Mouse (Mus musculus) hematopoietic stem cell, adult 5-6 weeks (primary cell): ENCODE measurements around the gene Grin2b. TPM values are rescaled to one million over a fixed set of nuclear protein-coding genes. Genes with fewer than 3 reads are reported as not detected.
"Not testable (repeated sequence)": the region's sequence is repeated elsewhere in the genome, so short reads cannot be mapped to it uniquely, and the experiment has no call there.

Experiments
- ATAC-seq, 2 experiments: fragments of 125-278 bp in 1 of 2; replicated peaks in 1 of 2; 2 replicates each; pipeline ENCODE4 v1.8.0; 2016 to 2017; ENCODE audit warnings: inconsistent platforms in 2 of 2, mild to moderate bottlenecking in 2 of 2, moderate number of reproducible peaks in 2 of 2, low read depth in 1 of 2, moderate TSS enrichment in 1 of 2; ENCODE audit not compliant: low FRiP score in 2 of 2, poor library complexity in 2 of 2, severe bottlenecking in 2 of 2, insufficient read depth in 1 of 2, low TSS enrichment in 1 of 2
- total RNA-seq: library from RNA; stranded (forward); fragments of 172-1452, 232-1000 nt; gene quantifications from 2 replicates; pipeline ENCODE4 v1.2.3, GENCODE M21; 2017

Grin2b gene
- total RNA-seq, 1 experiment from 2014 or later = not detected

DNA sequence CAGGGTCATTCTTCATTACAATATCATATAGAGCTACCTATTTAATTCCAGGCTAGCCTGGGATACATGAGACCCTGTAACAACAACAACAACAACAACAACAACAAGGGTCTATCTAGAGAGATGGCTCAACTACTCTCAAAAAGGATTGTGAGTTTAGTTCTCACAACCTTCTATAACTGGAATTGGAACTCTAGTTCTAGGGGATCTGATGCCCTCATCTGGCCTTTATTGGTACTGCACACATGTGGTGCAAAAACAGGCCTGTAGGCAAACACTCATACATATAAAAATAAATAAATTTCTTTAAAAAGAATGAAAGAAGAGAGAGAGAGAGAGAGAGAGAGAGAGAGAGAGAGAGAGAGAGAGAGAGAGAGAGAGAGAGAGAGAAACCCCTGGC is 298.7 kb downstream of the Grin2b start:
- no peak for ATAC-seq

DNA sequence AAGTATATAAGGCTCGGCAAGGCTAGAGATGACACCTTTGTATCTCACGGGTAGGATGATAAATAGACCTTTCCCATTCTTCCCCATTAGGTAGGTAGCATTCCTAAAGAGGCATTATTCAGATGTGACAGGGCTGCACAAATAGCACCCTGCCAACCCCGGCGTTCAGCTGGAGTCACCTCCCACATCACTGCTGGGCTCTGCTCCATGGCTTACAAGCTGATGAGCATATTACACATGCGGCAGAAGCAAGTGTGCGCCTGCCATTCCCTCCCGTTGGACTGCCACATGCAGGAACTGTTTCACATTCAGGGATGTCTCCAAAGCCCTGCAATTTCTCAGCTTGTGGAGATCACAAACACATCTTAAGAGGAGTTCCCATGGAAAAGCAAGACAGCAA is 307.5 kb downstream of the Grin2b start:
- ATAC-seq = no peak

- ATAC-seq = no peak
Measured at GRCm38 (mm10) chr6:135863965-135864364, 309.3 kb downstream of the Grin2b start.

- no peak for ATAC-seq
Measured at GRCm38 (mm10) chr6:135859502-135859901, 313.8 kb downstream of the Grin2b start.

GRCm38 (mm10) chr6:135854173-135854591 is 319.1 kb downstream of the Grin2b start:
- no peak for ATAC-seq

DNA sequence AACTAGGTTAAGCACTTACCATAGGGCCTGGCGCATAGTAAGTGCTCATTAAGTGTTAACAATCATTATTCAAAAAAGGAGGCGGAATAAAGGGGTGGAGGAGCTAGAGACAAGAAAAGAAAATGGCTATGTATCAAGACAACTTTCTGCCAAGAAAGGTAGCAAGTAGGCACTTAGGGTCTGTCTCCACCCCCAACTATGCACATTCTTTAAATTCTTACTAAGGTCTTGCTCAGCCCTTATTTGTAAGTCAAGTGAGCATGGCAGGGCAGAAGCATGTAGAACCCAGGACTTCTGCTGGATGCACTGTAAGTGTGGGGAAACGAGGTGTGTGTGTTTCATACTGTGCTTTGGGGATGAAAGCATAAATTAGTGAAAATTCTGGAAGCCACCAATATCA is 329.6 kb downstream of the Grin2b start:
- no peak for ATAC-seq

- no peak for ATAC-seq
Measured at GRCm38 (mm10) chr6:135836353-135836752, 337.0 kb downstream of the Grin2b start.

DNA sequence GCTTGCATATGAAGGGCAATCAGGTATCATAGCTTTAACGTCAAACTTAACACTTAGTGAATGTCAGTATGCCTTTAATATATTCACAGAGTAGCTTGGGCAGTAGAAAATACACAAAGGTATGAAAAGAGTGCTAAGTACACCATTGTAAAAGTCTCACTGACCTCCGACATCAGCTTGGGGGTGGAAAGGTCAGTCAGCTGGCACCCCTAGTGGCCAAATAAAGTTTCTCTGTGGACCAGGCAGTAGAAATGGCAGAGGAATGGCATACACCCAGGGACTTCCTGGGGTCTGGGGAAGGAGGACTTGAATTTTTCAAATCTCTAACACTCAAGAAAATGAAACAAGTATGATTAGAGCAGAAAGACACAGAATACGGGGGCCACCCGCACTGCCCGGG is 339.8 kb downstream of the Grin2b start:
- no peak for ATAC-seq

- no peak for ATAC-seq
Measured at GRCm38 (mm10) chr6:135832041-135832440, 341.3 kb downstream of the Grin2b start.

GRCm38 (mm10) chr6:135831032-135831431 is 342.3 kb downstream of the Grin2b start:
- no peak for ATAC-seq

DNA sequence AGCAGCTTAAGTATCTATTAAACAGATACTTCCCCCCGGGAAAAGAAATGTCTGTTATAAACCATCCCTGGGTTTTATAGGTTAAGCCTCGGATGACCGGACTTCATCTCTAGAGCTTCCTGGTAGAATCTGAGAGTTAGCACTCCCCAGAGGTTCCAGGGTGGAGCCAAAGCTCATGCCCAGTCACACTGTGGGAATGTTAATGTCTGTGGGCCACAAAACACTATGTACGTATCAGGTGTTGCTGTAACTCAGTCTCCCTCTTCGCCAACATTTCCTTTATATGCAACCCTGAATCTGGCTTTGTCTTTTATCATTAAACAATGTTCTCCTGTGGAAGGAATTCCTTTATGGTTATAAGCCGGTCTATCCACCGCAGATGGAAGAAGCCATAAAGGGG is 343.9 kb downstream of the Grin2b start:
- ATAC-seq = no peak

GRCm38 (mm10) chr6:135828976-135829375 is 344.3 kb downstream of the Grin2b start:
- no peak for ATAC-seq

DNA sequence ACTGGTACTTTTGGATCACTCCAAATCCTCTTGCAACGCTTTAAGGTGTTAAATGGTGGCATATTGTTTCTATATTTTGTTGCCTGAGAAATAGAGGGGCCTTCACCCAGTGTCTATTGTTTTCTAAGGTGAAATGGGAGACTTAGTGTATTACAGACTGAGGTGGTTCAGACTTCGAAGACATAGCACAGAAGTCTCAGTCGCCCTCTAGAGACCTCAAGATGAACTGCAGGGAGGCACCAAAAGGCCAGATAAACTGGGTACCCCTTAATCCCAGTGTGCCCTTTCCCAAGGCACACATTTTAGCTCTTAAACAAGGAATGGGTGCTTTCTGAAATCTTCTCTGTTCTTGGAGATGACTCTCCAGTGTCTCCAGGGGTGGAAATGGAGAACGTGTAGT is 345.4 kb downstream of the Grin2b start:
- ATAC-seq = peak; percentile 53 to 77; a peak in 2 of 4 replicates

- ATAC-seq = no peak
Measured at GRCm38 (mm10) chr6:135827317-135827716, 346.0 kb downstream of the Grin2b start.

DNA sequence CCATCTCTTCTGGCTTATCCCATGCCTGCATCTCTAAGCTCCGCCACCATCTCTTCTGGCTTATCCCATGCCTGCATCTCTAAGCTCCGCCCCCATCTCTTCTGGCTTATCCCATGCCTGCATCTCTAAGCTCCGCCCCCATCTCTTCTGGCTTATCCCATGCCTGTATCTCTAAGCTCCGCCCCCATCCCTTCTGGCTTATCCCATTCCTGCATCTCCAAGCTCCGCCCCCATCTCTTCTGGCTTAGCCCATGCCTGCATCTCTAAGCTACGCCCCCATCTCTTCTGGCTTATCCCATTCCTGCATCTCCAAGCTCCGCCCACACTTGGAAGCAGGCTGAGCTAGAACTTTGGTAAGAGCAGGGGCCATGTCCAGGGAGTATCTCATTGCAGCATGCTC is 346.5 kb downstream of the Grin2b start:
- ATAC-seq = not testable (repeated sequence)

DNA sequence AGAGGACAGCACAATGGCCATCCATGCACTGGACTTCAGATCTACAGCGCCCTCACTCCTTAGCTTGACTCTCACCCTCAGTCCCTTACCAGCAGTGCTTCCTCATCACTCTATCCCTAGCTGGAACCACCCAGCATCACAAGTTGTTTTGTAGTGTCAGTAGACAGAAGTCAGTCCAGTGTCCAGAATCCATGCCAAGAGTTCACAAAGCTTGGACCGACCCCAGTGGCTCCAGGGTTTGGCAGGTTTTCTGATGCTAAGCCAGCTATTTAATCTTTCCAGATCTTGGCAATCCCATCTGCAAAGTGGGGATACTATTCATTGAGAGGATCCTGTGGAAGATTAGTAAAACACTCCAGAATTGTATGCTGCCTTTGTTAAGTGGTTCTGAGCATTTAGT is 355.9 kb downstream of the Grin2b start:
- no peak for ATAC-seq

DNA sequence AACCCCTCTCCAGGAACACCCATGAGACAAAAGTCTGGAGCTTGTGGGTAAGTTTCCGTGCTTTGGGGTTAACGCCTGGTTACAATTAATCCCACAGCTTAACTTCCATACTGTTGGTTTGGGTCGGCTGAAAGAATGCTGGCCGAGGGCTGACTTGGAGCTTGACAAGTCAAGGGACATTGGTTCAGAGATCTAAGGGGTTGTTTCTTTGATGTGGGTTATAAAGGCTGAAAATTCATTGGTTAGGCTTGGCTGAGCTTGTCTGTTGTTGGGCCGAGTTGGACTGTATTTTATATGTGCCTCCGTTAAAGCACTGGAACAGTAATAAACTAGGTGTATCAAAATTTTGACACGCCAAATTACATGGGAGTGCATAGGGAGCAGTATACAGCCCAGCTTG is 359.6 kb downstream of the Grin2b start:
- no peak for ATAC-seq

- ATAC-seq = no peak
Measured at GRCm38 (mm10) chr6:135805436-135805835, 367.9 kb downstream of the Grin2b start.

DNA sequence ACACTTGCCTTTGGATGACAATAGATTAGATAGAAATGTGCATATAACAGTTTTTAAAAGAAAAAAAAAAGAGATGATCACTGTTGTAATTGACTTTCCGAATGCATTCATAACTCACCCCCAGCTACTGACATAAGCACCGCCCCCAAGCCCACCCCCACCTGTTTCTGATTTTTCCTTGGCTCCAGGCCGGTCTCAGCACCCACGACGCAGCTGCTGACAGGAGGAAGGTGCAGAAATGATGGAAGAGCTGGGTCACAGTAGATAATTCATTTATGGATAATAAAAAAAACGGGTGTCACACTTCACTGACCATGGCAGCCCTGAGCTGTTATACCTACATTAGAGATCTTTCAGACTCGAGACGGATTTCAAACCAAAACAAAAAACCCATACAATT is 373.4 kb downstream of the Grin2b start:
- no peak for ATAC-seq
